Mouse (Mus musculus): ENCODE data around the gene Pafah1b1. TPM values are rescaled to one million over a fixed set of nuclear protein-coding genes. Genes with fewer than 3 reads are reported as not detected.

Gene Pafah1b1
- total and polyA plus RNA-seq, 2 experiments from 2014 or later, result 64.1 to 248 TPM

DNA sequence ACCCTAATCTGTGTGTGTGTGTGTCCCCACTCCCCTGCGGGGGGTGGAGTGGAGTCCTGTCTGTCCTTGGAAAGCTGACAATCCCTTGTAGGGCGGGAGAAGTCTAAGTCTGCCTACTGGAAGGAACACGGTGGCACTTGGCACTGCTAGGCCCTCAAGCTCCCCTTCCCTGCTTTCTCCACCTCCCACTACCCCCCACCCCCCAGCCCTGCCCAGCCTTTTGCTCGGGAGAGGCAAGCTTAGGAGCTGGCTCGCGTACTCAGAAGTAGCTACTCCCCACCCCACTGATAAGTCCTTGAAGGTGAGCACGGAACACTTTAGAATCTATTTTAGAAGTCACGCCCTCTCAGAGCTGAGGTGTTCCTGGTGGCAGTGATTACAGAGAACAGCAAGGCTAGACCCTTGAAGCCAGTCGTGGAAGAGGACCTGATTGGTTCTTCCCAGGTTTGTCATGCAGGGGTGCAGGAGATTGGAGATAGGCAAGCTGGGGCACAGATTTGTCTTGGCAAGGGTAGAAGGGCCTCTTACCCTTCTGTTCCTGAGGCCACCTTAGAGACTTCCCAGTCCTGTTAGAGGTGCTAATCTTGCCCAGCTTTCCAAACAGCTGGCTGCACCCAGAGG is 85.6 kb downstream of the Pafah1b1 start:
- H3K4me3 ChIP-seq (ENCODE audit: low read depth, low read length), result peak overlapping the region; percentile 51
- peak overlapping the region; percentile 87 for H3K4me2 ChIP-seq (ENCODE audit: low read depth)
- peak; percentile 44 for ATAC-seq
- TF ChIP-seq CTCF (IDR thresholded peaks at IDR 0.05; ENCODE audit: low read depth), result no peak
- H3K9ac ChIP-seq, result peak overlapping the region; percentile 70
- WGBS, result 12% methylated on average over 9 of the region's 9 CpGs
- no peaks in the 10 kb centered on the region for H3K27me3 ChIP-seq (ENCODE audit: insufficient read depth, low read length)
- no peaks in the 10 kb centered on the region for H3K9me3 ChIP-seq (ENCODE audit: low read length)
- H3K36me3 ChIP-seq (ENCODE audit: insufficient read depth), result peaks cover 6% of the 10 kb centered on the region
- DNase-seq, result no peak
- peak overlapping the region; percentile 81; the same call in 1 of the 2 replicates for H3K27ac ChIP-seq (ENCODE audit: low read depth, low read length)
- H3K4me1 ChIP-seq (ENCODE audit: insufficient read depth), result peaks cover 5% of the 10 kb centered on the region; the same call in 1 of the 2 replicates

DNA sequence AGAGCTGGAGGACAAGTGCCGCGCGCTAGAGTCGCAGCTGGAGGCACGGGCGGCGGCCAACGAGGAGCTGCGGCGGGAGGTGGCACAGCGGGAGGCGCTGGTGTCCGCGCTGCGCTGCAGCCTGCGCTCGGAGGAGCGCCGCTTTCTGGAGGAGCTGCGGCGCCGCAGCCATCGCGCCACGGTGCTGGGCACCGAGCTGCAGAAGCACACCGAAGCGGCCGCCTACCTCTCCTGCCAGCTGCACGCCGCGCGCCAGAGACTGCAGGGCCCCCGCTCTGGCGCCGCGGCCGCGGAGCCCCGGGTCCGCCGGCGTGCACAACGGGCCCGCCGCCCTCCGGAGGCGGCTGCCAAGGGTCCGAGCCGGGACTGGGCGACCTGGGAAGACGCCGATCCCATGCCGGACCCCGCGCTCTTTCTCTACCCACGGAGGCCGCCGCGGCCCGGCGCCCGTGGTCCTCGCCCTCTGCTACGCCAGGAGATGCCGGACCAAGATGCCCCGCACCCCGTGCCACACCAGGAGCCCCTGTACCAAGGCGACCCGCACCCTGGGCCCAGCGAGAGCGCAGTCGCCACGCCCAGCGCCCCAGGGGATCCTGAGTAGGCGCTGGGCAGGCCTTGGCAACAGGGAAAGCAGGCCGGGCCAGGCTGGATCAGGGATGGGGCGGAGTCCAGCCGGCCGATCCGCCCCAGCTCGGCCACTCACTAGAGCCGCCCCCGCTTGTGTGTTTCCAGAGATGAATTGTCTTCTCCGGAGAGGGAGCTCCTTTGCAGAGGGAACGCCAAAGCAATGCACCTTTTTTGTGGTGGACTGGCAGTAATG is 86.3 kb downstream of the Pafah1b1 start:
- Histone ChIP-seq H3K9me3 (ENCODE audit: low read length) (no peaks in the 10 kb centered on the region), H3K4me3 (ENCODE audit: low read depth, low read length) (peak overlapping the region; percentile 51), H3K27ac (ENCODE audit: low read depth, low read length) (peak overlapping the region; percentile 81), H3K27me3 (ENCODE audit: insufficient read depth, low read length) (no peaks in the 10 kb centered on the region), H3K36me3 (ENCODE audit: insufficient read depth) (peaks cover 6% of the 10 kb centered on the region), H3K4me2 (ENCODE audit: low read depth) (peak overlapping the region; percentile 87), H3K4me1 (ENCODE audit: insufficient read depth) (peaks cover 5% of the 10 kb centered on the region; the same call in 1 of the 2 replicates), H3K9ac (peak overlapping the region; percentile 70)
- TF ChIP-seq CTCF (IDR thresholded peaks at IDR 0.05; ENCODE audit: low read depth), result peak; percentile 64
- ATAC-seq (peak; percentile 86), DNase-seq (peak; percentile 74)
- 2% methylated on average over 78 of the region's 86 CpGs for WGBS

DNA sequence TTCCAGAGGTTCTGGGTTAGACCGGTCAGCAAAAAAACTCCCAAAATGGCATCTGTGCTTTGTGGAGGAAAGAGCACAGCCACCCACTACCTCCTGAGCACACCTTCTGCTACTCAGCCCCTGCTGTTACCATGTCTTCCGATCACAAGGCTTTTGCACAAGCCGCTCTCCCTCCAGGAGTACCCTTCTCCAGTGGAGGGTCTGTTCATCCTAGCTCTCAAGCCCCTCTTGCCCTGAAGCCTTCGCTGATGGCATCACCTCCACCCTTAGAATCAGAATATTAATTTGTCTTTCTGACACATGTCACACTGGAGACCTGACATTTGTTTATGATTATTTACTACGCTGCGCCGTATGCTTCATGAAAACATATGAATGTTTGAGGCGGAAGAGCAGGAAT is 87.0 kb downstream of the Pafah1b1 start:
- Histone ChIP-seq H3K4me2 (ENCODE audit: low read depth) (peak overlapping the region; percentile 87), H3K27ac (ENCODE audit: low read depth, low read length) (peak overlapping the region; percentile 81), H3K9me3 (ENCODE audit: low read length) (no peaks in the 10 kb centered on the region), H3K4me1 (ENCODE audit: insufficient read depth) (peaks cover 5% of the 10 kb centered on the region; the same call in 1 of the 2 replicates), H3K4me3 (ENCODE audit: low read depth, low read length) (peak overlapping the region; percentile 51), H3K27me3 (ENCODE audit: insufficient read depth, low read length) (no peaks in the 10 kb centered on the region), H3K36me3 (ENCODE audit: insufficient read depth) (peaks cover 6% of the 10 kb centered on the region), H3K9ac (peak overlapping the region; percentile 70)
- no peak for TF ChIP-seq CTCF (IDR thresholded peaks at IDR 0.05; ENCODE audit: low read depth)
- ATAC-seq (no peak), DNase-seq (no peak)
- WGBS, result 21% methylated on average over 8 of the region's 8 CpGs

DNA sequence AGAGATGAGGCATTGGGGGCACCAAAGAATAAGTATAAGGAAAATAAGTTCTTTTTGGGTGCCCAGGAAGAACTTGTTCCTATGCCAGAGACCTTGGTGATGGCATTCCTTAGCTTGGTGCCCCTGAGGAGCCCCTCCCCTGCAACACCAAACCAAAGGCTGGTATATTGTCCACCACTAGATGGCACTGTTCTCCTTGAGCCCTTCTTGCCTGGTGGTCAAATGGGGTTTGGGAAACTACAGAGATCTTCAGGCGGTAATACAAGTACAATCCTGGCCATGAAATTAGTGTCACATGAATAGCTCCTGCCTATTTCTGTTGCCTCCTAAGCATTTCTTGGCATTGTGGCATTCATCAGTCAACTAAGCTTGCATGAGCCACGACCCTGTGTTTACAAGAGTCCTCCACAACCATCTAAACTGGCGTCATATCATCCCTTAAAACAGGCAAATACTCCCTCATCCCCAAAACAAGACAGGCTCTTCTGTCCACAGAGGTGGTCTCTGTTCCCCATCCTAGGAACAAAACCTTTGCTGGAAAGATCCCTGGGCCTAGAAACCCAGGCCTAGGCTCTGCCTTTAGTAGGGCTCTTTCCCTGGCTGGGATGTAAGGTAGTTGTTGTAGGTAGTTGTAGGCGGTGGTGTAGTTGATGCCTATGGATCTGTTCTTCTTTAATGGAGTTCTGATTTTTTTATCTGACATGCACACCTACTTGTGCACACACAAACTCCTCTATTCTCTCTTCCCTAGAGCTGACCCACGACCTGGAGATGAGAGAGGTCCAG is 89.8 kb downstream of the Pafah1b1 start:
- no peaks in the 10 kb centered on the region for H3K27me3 ChIP-seq (ENCODE audit: insufficient read depth, low read length)
- H3K4me3 ChIP-seq (ENCODE audit: low read depth, low read length), result no peak overlapping the region
- H3K9me3 ChIP-seq (ENCODE audit: low read length), result no peaks in the 10 kb centered on the region
- ATAC-seq (no peak), DNase-seq (peak; percentile 78)
- no peak overlapping the region for H3K4me2 ChIP-seq (ENCODE audit: low read depth)
- TF ChIP-seq CTCF (IDR thresholded peaks at IDR 0.05; ENCODE audit: low read depth), result peak; percentile 91
- no peak overlapping the region for H3K27ac ChIP-seq (ENCODE audit: low read depth, low read length)
- peaks cover 15% of the 10 kb centered on the region for H3K36me3 ChIP-seq (ENCODE audit: insufficient read depth)
- no peak overlapping the region for H3K9ac ChIP-seq
- H3K4me1 ChIP-seq (ENCODE audit: insufficient read depth), result peaks cover 5% of the 10 kb centered on the region; the same call in 1 of the 2 replicates
- 62% methylated on average over 5 of the region's 5 CpGs for WGBS

DNA sequence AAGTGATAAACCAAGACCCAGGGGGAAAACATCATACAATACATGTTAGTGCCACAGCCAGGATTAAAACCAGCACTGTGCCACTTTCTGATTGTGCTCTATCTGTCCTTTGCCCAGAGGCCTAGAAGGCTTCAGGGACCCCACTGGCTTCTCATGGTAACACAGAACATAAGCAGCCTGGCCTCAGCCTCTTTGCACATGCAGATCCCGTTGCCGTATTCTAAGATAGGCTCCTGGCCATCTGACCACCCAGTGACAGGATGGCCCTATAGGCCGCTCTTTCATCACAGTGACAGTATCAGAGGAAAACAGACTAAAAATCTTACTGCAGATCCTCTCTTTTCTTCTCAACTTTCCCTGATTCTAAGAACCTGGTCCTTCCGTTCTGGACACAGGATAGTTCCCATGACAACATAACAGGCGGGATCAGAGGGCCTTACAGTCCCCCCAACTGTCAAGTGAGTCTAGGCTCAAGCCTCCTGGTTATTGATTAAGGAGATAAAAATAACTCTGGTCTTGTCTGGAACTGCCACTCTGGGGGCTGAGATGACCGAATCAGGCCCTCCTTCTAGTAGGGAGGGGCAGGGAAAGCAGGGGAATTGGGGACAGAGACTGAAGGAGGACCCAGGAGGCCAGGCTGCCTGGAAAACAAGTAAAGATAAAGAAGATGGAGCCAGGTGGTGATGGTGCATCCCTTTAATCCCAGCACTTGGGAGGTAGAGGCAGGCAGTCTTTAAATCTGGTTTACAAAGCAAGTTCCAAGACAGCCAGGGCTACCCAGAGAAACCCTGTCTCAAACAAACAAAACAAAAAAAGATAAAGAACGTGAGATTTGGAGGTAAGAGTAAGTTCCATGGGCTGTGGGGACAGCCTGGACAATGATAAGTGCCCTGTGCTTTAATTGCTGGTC is 92.3 kb downstream of the Pafah1b1 start:
- 71% methylated on average over 7 of the region's 7 CpGs for whole genome bisulfite sequencing
- H3K4me3 ChIP-seq (ENCODE audit: low read depth, low read length), result no peak overlapping the region
- DNase-seq, result no peak
- no peak for TF ChIP-seq CTCF (IDR thresholded peaks at IDR 0.05; ENCODE audit: low read depth)
- no peak overlapping the region for H3K9ac ChIP-seq
- no peaks in the 10 kb centered on the region for H3K4me1 ChIP-seq (ENCODE audit: insufficient read depth)
- H3K27ac ChIP-seq (ENCODE audit: low read depth, low read length), result no peak overlapping the region
- no peaks in the 10 kb centered on the region for H3K9me3 ChIP-seq (ENCODE audit: low read length)
- H3K27me3 ChIP-seq (ENCODE audit: insufficient read depth, low read length), result no peaks in the 10 kb centered on the region
- no peak for ATAC-seq
- no peak overlapping the region for H3K4me2 ChIP-seq (ENCODE audit: low read depth)
- peaks cover 21% of the 10 kb centered on the region for H3K36me3 ChIP-seq (ENCODE audit: insufficient read depth)

DNA sequence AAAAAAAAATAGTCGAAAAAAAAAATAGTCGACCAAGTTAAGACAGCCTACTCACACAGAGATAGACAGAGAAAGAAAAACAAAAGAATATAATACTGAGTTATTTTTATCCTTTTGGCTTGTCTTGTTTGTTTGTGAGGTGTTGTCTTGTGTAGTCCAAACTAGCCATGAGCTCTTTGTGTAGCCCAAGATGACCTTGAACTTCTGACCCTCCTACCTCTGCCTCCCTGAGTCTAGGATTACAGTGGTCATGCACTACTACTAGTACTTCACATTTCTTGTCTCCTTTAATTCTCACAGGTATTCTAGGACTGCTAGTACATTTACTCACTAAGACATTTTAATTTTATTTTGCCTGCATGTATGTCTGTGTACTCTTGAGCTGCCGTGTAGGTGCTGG is 97.0 kb downstream of the Pafah1b1 start:
- Histone ChIP-seq H3K27me3 (ENCODE audit: insufficient read depth, low read length) (no peaks in the 10 kb centered on the region), H3K36me3 (ENCODE audit: insufficient read depth) (peaks cover 30% of the 10 kb centered on the region), H3K9ac (no peak overlapping the region), H3K9me3 (ENCODE audit: low read length) (no peaks in the 10 kb centered on the region), H3K27ac (ENCODE audit: low read depth, low read length) (no peak overlapping the region), H3K4me2 (ENCODE audit: low read depth) (no peak overlapping the region), H3K4me3 (ENCODE audit: low read depth, low read length) (no peak overlapping the region), H3K4me1 (ENCODE audit: insufficient read depth) (no peaks in the 10 kb centered on the region)
- 91% methylated on average over 3 of the region's 3 CpGs for WGBS
- DNase-seq (no peak), ATAC-seq (no peak)
- no peak for TF ChIP-seq CTCF (IDR thresholded peaks at IDR 0.05; ENCODE audit: low read depth)

All from forebrain, postnatal 0 days (tissue).